Mouse (Mus musculus): ENCODE measurements around the gene Scn8a. TPM values are rescaled to one million over a fixed set of nuclear protein-coding genes. Genes with fewer than 3 reads are reported as not detected.

The Scn8a gene
- polyA plus RNA-seq, 1 experiment from 2014 or later, result 0.59 TPM

GRCm38 (mm10) chr15:101095392-101095791 lies 225.7 kb downstream of the Scn8a start:
- H3K9ac ChIP-seq (ENCODE audit: low read depth, low read length), result no peak overlapping the region
- no peaks in the 10 kb centered on the region for H3K27me3 ChIP-seq (replicated peaks; ENCODE audit: control insufficient read depth, insufficient read depth, low read length)
- no peaks in the 10 kb centered on the region for H3K9me3 ChIP-seq (ENCODE audit: control insufficient read depth)
- no peak overlapping the region for H3K4me3 ChIP-seq (ENCODE audit: low read depth, low read length)
- no peaks in the 10 kb centered on the region for H3K36me3 ChIP-seq (ENCODE audit: control insufficient read depth, insufficient read depth)
- WGBS, result 65% methylated on average over 3 of the region's 3 CpGs
- ATAC-seq, result no peak
- no peaks in the 10 kb centered on the region for H3K4me1 ChIP-seq (replicated peaks; ENCODE audit: control insufficient read depth, insufficient read depth, low read length)
- TF ChIP-seq CTCF (IDR thresholded peaks at IDR 0.05; ENCODE audit: low read depth), result no peak
- H3K4me2 ChIP-seq (replicated peaks; ENCODE audit: low read depth), result no peak overlapping the region
- H3K27ac ChIP-seq (ENCODE audit: low read depth, low read length), result no peak overlapping the region

Other genes with a start within 250 kb of the Scn8a start
- 77.1 and 88.6 TPM in 2 replicates for gene Smagp, start 232.9 kb upstream of the Scn8a start, polyA plus RNA-seq (2015; fragmentation: Nextera tagmentation; extraction: Ambion mirVana)
- gene Bin2, start 200.3 kb upstream of the Scn8a start, polyA plus RNA-seq (2015; fragmentation: Nextera tagmentation; extraction: Ambion mirVana), result 5.8 and 7.3 TPM in 2 replicates
- 37.2 and 41.1 TPM in 2 replicates for gene Cela1, start 181.9 kb upstream of the Scn8a start, polyA plus RNA-seq (2015; fragmentation: Nextera tagmentation; extraction: Ambion mirVana)
- 65.3 and 72.5 TPM in 2 replicates for gene Galnt6, start 140.5 kb upstream of the Scn8a start, polyA plus RNA-seq (2015; fragmentation: Nextera tagmentation; extraction: Ambion mirVana)
- 1.4 and 2.8 TPM in 2 replicates for gene Slc4a8, start 108.1 kb upstream of the Scn8a start, polyA plus RNA-seq (2015; fragmentation: Nextera tagmentation; extraction: Ambion mirVana)
- gene Gm47841, start 177.5 kb downstream of the Scn8a start, polyA plus RNA-seq (2015; fragmentation: Nextera tagmentation; extraction: Ambion mirVana), result not detected in 2 replicates
- gene Fignl2, start 208.7 kb downstream of the Scn8a start, polyA plus RNA-seq (2015; fragmentation: Nextera tagmentation; extraction: Ambion mirVana), result 0.16 and 0.33 TPM in 2 replicates
- not detected in 2 replicates for gene Ankrd33, start 245.9 kb downstream of the Scn8a start, polyA plus RNA-seq (2015; fragmentation: Nextera tagmentation; extraction: Ambion mirVana)